8 mouse cellular contexts compared by ENCODE assay signal in the genomic region with DNA sequence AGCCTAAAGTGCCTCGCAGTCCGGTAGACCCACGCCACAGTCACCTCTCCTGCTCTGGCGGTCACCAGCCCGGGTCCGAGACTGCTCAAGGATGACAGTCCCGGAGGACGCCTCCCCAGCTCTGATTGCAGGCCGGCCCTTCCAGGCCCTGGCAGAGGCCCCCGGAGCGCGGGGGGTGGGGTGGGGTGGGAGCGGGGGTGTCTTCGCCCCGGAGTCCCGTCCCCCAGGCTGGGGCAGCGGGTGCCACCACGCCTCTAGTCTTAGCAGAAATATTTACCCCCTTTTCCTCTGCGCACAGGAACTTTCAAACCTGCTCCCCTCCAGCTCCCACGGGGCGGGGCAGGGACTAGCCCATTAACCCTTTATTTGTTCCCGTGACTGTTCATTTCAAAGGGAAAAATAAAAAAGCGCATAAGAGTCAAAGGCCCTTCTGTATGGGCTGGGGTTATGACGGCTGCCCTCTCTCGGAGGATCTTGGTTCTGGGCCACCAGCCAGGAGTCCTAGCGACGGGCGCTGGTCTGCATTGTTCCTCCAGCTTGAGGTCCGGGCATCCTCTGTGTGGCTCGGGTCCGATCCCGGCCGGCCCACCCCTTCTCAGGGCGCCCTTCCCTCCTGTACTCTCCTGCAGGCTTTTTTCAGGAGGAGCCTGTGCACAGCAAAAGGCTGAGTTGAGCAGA. TPM values are rescaled to one million over a fixed set of nuclear protein-coding genes. Genes with fewer than 3 reads are reported as not detected.
DNase-seq lines count a peak whose midpoint lies in the region; ATAC-seq lines count a peak whose summit lies in the region.

No protein-coding gene starts in this region.

- H3K27me3 ChIP-seq in heart, embryonic 11.5 days (ENCODE audit: control insufficient read depth, insufficient read depth, low read length): peaks cover 37% of the 10 kb centered on the region
- H3K27me3 ChIP-seq in neural tube, embryonic 13.5 days: peaks cover 30% of the 10 kb centered on the region

- H3K27ac ChIP-seq in heart, embryonic 11.5 days (ENCODE audit: low read depth, low read length): no peak overlapping the region
- peak overlapping the region; percentile 78 for H3K27ac ChIP-seq in neural tube, embryonic 13.5 days (replicated peaks)

- peak overlapping the region; percentile 60 for H3K4me3 ChIP-seq in heart, embryonic 11.5 days (ENCODE audit: low read depth, low read length)
- peak overlapping the region; percentile 56 for H3K4me3 ChIP-seq in neural tube, embryonic 13.5 days

- peak; percentile 39 to 43 for DNase-seq in B cell, adult 2 months
- peak; percentile 77 for DNase-seq in embryo, embryonic 10.5 days (ENCODE audit: low spot score)
- DNase-seq in kidney, adult 9 months: peak; percentile 52
- DNase-seq in lung, adult 18-20 months: peak; percentile 35 to 40

- peak; percentile 24 for ATAC-seq in activated CD4-positive, CD25-positive, alpha-beta regulatory T cell, adult 4 months
- ATAC-seq in heart, embryonic 11.5 days (replicated peaks; ENCODE audit: insufficient number of reproducible peaks, low FRiP score, low TSS enrichment): peak; percentile 73
- ATAC-seq in neural tube, embryonic 13.5 days (ENCODE audit: low read depth): peak; percentile 87
- ATAC-seq in erythroblast, adult 5-6 weeks (replicated peaks; ENCODE audit: low FRiP score, poor library complexity, severe bottlenecking): no peak

- H3K4me1 ChIP-seq in heart, embryonic 11.5 days (ENCODE audit: control insufficient read depth, insufficient read depth, low read length): no peaks in the 10 kb centered on the region
- H3K4me1 ChIP-seq in neural tube, embryonic 13.5 days (replicated peaks): peaks cover 36% of the 10 kb centered on the region

- peak overlapping the region; percentile 98 for H3K4me2 ChIP-seq in heart, embryonic 11.5 days
- peak overlapping the region; percentile 98 for H3K4me2 ChIP-seq in neural tube, embryonic 13.5 days

- H3K9ac ChIP-seq in heart, embryonic 11.5 days (ENCODE audit: low read depth, low read length): peak overlapping the region; percentile 17; the same call in 1 of the 2 replicates
- peak overlapping the region; percentile 70 for H3K9ac ChIP-seq in neural tube, embryonic 13.5 days

- no peaks in the 10 kb centered on the region for H3K36me3 ChIP-seq in heart, embryonic 11.5 days (ENCODE audit: control insufficient read depth, insufficient read depth, low read length)
- H3K36me3 ChIP-seq in neural tube, embryonic 13.5 days: no peaks in the 10 kb centered on the region

- under 1% methylated on average over 32 of the region's 34 CpGs for WGBS in heart, embryonic 11.5 days (ENCODE audit: insufficient replicate concordance)
- under 1% methylated on average over 34 of the region's 34 CpGs for WGBS in neural tube, embryonic 13.5 days

- H3K9me3 ChIP-seq in heart, embryonic 11.5 days (replicated peaks; ENCODE audit: control insufficient read depth, low read length): no peaks in the 10 kb centered on the region
- no peaks in the 10 kb centered on the region for H3K9me3 ChIP-seq in neural tube, embryonic 13.5 days

RNA-seq across cellular contexts. Expression of a gene that starts 0.4 kb away (rescaled TPM):
- under 1 TPM; 0.17 to 0.50 TPM for polyA plus RNA-seq in activated CD4-positive, CD25-positive, alpha-beta regulatory T cell, adult 4 months (2017; shearing (Covaris generic))
- 1.2 and 2.0 TPM in 2 replicates for polyA plus RNA-seq in heart, embryonic 11.5 days (2014; fragmentation: Nextera tagmentation; extraction: Ambion mirVana)
- polyA plus RNA-seq in neural tube, embryonic 13.5 days (2015; fragmentation: Nextera tagmentation; extraction: Ambion mirVana): 4.6 TPM in 2 replicates
- total RNA-seq in erythroblast, adult 5-6 weeks (2015; ENCODE audit: low replicate concordance): 0.38 and 1.3 TPM in 2 replicates
- 1.1 and 2.7 TPM in 2 replicates for total RNA-seq in erythroblast, adult 5-6 weeks (2017; ENCODE audit: low replicate concordance)

RNA-seq across cellular contexts. Expression of a gene that starts 50.7 kb away (rescaled TPM):
- 1 to 10 TPM; 6.4 to 9.9 TPM for polyA plus RNA-seq in activated CD4-positive, CD25-positive, alpha-beta regulatory T cell, adult 4 months (2017; shearing (Covaris generic))
- polyA plus RNA-seq in heart, embryonic 11.5 days (2014; fragmentation: Nextera tagmentation; extraction: Ambion mirVana): 182 and 197 TPM in 2 replicates
- polyA plus RNA-seq in neural tube, embryonic 13.5 days (2015; fragmentation: Nextera tagmentation; extraction: Ambion mirVana): 411 and 415 TPM in 2 replicates
- 32.4 and 46.3 TPM in 2 replicates for total RNA-seq in erythroblast, adult 5-6 weeks (2015; ENCODE audit: low replicate concordance)
- 39.1 and 39.9 TPM in 2 replicates for total RNA-seq in erythroblast, adult 5-6 weeks (2017; ENCODE audit: low replicate concordance)

RNA-seq across cellular contexts. Expression of a gene that starts 59.1 kb away (rescaled TPM):
- 10 to 100 TPM; 19.9 to 21.6 TPM for polyA plus RNA-seq in activated CD4-positive, CD25-positive, alpha-beta regulatory T cell, adult 4 months (2017; shearing (Covaris generic))
- 16.7 and 18.8 TPM in 2 replicates for polyA plus RNA-seq in heart, embryonic 11.5 days (2014; fragmentation: Nextera tagmentation; extraction: Ambion mirVana)
- polyA plus RNA-seq in neural tube, embryonic 13.5 days (2015; fragmentation: Nextera tagmentation; extraction: Ambion mirVana): 29.9 and 31.7 TPM in 2 replicates
- total RNA-seq in erythroblast, adult 5-6 weeks (2015; ENCODE audit: low replicate concordance): 10.9 and 12.5 TPM in 2 replicates
- 30.2 and 31.2 TPM in 2 replicates for total RNA-seq in erythroblast, adult 5-6 weeks (2017; ENCODE audit: low replicate concordance)

Comparison
In these comparisons a context has a peak if more than half of its experiments do, and no peak if none do; other contexts are left out.
1. RNA of a gene that starts 50.7 kb away (polyA plus RNA-seq): 411 to 415 TPM in neural tube, embryonic 13.5 days and 182 to 197 TPM in heart, embryonic 11.5 days; 6.4 to 9.9 TPM in activated CD4-positive, CD25-positive, alpha-beta regulatory T cell, adult 4 months; every median in the first group is over 10 times any median in the second.
2. Peak in every context shown above with its lines, with median percentiles within 50 percentile points of each other: DNase-seq.